Mouse (Mus musculus) T-helper 2 cell (primary cell): ENCODE measurements around the gene Gm10277.
"Not testable (repeated sequence)": the region's sequence is repeated elsewhere in the genome, so short reads cannot be mapped to it uniquely, and the experiment has no call there.

Source experiments
- in situ Hi-C: fragments of 300-600 bp; cut with MboI, MseI; formaldehyde crosslinking; loops from one replicate; pipeline ENCODE4 v1.15.1; 2025; ENCODE audit warnings: high pct_unique_total_duplicates

Gene Gm10277

GRCm38 (mm10) chr11:77775701-77776400, 11.7 kb downstream of the Gm10277 start:
- in situ Hi-C loops: no loop called here

- in situ Hi-C loops: no loop called here
These were observed 15.5 kb downstream of the Gm10277 start for GRCm38 (mm10) chr11:77771879-77772713.

- in situ Hi-C loops: no loop called here
These were observed 17.2 kb downstream of the Gm10277 start for GRCm38 (mm10) chr11:77770346-77770745.

GRCm38 (mm10) chr11:77769496-77769895, 18.1 kb downstream of the Gm10277 start:
- in situ Hi-C loops: no loop called here

GRCm38 (mm10) chr11:77766351-77767001, 21.1 kb downstream of the Gm10277 start:
- in situ Hi-C loops: no loop called here

- in situ Hi-C loops: no loop called here
These were observed 22.1 kb downstream of the Gm10277 start for GRCm38 (mm10) chr11:77765459-77765777.

GRCm38 (mm10) chr11:77764694-77765458, 22.7 kb downstream of the Gm10277 start:
- in situ Hi-C loops: no loop called here

GRCm38 (mm10) chr11:77763673-77764340, 23.7 kb downstream of the Gm10277 start:
- in situ Hi-C loops: no loop called here

- in situ Hi-C loops: no loop called here
These were observed 24.5 kb downstream of the Gm10277 start, which contains the start of gene Myo18a for GRCm38 (mm10) chr11:77762783-77763672. Myo18a (plus strand) TSS chr11:77763246.

GRCm38 (mm10) chr11:77760031-77760430, 27.5 kb downstream of the Gm10277 start:
- in situ Hi-C loops: no loop called here

GRCm38 (mm10) chr11:77753469-77753868, 34.1 kb downstream of the Gm10277 start:
- in situ Hi-C loops: loop anchor here (10.0 kb wide), 1 partner anchor 1999 kb away; no protein-coding TSS in a partner anchor

GRCm38 (mm10) chr11:77752525-77752924, 35.0 kb downstream of the Gm10277 start:
- in situ Hi-C loops: loop anchor here (10.0 kb wide), 1 partner anchor 1998 kb away; no protein-coding TSS in a partner anchor

GRCm38 (mm10) chr11:77748996-77749395, 38.6 kb downstream of the Gm10277 start:
- in situ Hi-C loops: no loop called here

- in situ Hi-C loops: not testable (repeated sequence)
These were observed 40.4 kb downstream of the Gm10277 start for GRCm38 (mm10) chr11:77747103-77747502.

- in situ Hi-C loops: no loop called here
These were observed 40.9 kb downstream of the Gm10277 start for GRCm38 (mm10) chr11:77746652-77747051.

GRCm38 (mm10) chr11:77743966-77744365, 43.6 kb downstream of the Gm10277 start:
- in situ Hi-C loops: no loop called here

- in situ Hi-C loops: no loop called here
These were observed 49.0 kb downstream of the Gm10277 start for GRCm38 (mm10) chr11:77738555-77738954.

- in situ Hi-C loops: no loop called here
These were observed 50.3 kb downstream of the Gm10277 start for GRCm38 (mm10) chr11:77737289-77737688.
